Mouse (Mus musculus): Measurements from ENCODE around the gene Mto1. TPM values are rescaled to one million over a fixed set of nuclear protein-coding genes. Genes with fewer than 3 reads are reported as not detected.
"Not testable (repeated sequence)": the region's sequence is repeated elsewhere in the genome, so short reads cannot be mapped to it uniquely, and the experiment has no call there.

The Mto1 gene
- polyA plus RNA-seq, 1 experiment = 31.6 TPM

DNA sequence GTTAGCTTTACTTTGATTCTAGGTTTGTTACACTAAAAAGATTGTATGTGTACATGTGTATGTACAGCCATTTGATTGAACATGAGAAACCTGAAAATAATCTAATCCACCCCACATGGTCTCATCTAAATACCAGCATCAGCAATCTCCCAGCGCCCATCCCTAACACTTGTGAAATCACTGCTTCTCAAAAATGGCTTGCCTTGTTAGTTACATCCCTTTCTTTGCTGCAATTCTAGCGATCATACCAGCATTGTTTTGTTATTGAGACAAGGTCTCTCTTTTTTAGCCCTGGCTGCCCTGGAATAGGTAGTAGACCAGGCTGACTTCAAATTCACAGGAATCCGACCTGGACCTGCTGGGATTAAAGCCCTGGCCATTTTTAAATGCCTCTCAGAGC is 34.4 kb downstream of the Mto1 start:
- H3K27me3 ChIP-seq (ENCODE audit: control insufficient read depth, insufficient read depth, low read length) = no peaks in the 10 kb centered on the region
- no peak for DNase-seq
- H3K4me3 ChIP-seq (replicated peaks; ENCODE audit: insufficient read depth, low read depth, low read length) = peak overlapping the region; percentile 62
- TF ChIP-seq CTCF (IDR thresholded peaks at IDR 0.05; ENCODE audit: borderline replicate concordance, insufficient read depth, low read depth, low read length) (no peak), POLR2A (IDR thresholded peaks at IDR 0.05; ENCODE audit: borderline replicate concordance, insufficient read depth, low read length) (no peak)
- peak overlapping the region; percentile 88; the same call in 1 of the 2 replicates for H3K27ac ChIP-seq (ENCODE audit: insufficient read depth, low read length)
- peaks cover 3% of the 10 kb centered on the region; the same call in 1 of the 2 replicates for H3K4me1 ChIP-seq (ENCODE audit: control insufficient read depth, insufficient read depth, low read length)
- 26% methylated on average over 3 of the region's 3 CpGs for WGBS

DNA sequence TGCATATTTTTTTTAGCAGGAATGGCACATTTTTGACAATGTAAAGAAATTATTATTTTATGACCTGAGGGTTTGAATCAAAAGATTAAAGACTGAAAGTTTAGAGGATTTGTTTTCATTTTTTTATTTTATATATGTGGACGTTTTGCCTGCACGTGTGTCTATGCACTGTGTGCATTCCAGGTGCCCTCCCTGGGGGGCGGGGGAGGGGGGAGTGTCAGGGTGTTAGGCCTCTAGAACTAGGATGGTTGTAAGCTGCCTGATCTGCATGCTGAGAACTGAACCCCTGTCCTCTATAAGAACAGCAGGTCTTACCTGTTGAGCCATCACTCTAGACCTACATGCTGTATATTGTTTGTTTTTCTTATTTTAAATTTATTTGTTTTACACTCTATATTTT is 36.7 kb downstream of the Mto1 start:
- H3K4me1 ChIP-seq (ENCODE audit: control insufficient read depth, insufficient read depth, low read length) = peaks cover 3% of the 10 kb centered on the region; the same call in 1 of the 2 replicates
- H3K4me3 ChIP-seq (replicated peaks; ENCODE audit: insufficient read depth, low read depth, low read length) = no peak overlapping the region
- DNase-seq = no peak
- TF ChIP-seq CTCF (IDR thresholded peaks at IDR 0.05; ENCODE audit: borderline replicate concordance, insufficient read depth, low read depth, low read length) = no peak
- TF ChIP-seq POLR2A (IDR thresholded peaks at IDR 0.05; ENCODE audit: borderline replicate concordance, insufficient read depth, low read length) = no peak
- no peak overlapping the region for H3K27ac ChIP-seq (ENCODE audit: insufficient read depth, low read length)
- 84% methylated on average over 3 of the region's 3 CpGs for WGBS
- H3K27me3 ChIP-seq (ENCODE audit: control insufficient read depth, insufficient read depth, low read length) = no peaks in the 10 kb centered on the region

DNA sequence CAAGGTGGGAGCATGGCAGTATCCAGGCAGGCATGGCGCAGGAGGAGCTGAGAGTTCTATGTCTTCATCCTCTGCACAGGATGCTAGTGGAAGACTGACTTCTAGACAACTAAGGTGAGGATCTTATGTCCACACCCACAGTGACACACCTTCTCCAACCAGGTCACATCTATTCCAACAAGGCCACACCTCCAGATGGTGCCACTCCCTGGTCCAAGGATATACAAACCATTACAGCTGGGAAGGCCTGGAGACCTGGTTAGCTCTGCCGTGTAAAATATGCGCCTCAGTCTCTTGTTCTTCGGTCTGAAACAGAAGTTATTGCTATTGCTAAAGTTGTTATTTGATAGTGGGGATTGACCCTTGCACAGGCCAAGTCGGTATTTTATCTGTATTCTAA is 40.0 kb downstream of the Mto1 start:
- 98% methylated on average over 5 of the region's 5 CpGs for WGBS
- not testable (repeated sequence) for H3K27ac ChIP-seq (ENCODE audit: insufficient read depth, low read length); H3K4me3 ChIP-seq (replicated peaks; ENCODE audit: insufficient read depth, low read depth, low read length); H3K27me3 ChIP-seq (ENCODE audit: control insufficient read depth, insufficient read depth, low read length); H3K4me1 ChIP-seq (ENCODE audit: control insufficient read depth, insufficient read depth, low read length); DNase-seq

DNA sequence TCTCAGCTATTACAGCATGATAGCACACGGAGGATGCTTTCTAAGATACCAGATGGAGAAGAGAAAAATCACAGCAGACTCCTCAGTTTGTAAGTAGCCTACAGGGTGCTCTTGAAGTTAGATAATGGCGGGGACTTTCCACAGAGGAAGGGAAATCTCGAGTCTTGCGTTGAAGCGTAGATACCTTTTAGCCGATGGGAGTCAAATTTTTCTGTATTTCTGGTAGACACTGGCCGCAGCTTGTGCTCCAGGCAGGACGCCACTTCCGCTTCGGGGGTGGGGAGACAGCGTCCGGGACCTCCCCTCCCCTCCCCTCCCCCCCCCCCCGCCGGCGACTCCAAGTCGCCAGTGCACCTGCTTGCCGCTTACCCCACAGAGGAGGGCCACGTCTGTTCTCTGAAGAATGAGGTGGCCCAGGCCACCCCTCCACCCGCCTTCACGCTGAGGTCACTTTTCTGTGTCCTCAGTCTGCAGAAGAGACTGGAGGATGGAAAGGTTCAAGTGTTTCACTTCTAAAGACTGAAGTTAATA is 40.9 kb downstream of the Mto1 start, which contains the start of gene Eef1a1:
Gene Eef1a1, minus strand, starts transcription at position 262 of the 531 bp plus-strand sequence.
- no peaks in the 10 kb centered on the region for H3K27me3 ChIP-seq (ENCODE audit: control insufficient read depth, insufficient read depth, low read length)
- peak within 1 kb of the TSS; percentile 59 for H3K4me3 ChIP-seq (replicated peaks; ENCODE audit: insufficient read depth, low read depth, low read length)
- H3K4me1 ChIP-seq (ENCODE audit: control insufficient read depth, insufficient read depth, low read length) = no peaks in the 10 kb centered on the region
- WGBS = under 1% methylated on average over 20 of the region's 20 CpGs
- peak; percentile 58 to 59 for DNase-seq
- no peak for TF ChIP-seq CTCF (IDR thresholded peaks at IDR 0.05; ENCODE audit: borderline replicate concordance, insufficient read depth, low read depth, low read length)
- no peak for TF ChIP-seq POLR2A (IDR thresholded peaks at IDR 0.05; ENCODE audit: borderline replicate concordance, insufficient read depth, low read length)
- H3K27ac ChIP-seq (ENCODE audit: insufficient read depth, low read length) = no peak within 1 kb of the TSS; the same call in 1 of the 2 replicates

DNA sequence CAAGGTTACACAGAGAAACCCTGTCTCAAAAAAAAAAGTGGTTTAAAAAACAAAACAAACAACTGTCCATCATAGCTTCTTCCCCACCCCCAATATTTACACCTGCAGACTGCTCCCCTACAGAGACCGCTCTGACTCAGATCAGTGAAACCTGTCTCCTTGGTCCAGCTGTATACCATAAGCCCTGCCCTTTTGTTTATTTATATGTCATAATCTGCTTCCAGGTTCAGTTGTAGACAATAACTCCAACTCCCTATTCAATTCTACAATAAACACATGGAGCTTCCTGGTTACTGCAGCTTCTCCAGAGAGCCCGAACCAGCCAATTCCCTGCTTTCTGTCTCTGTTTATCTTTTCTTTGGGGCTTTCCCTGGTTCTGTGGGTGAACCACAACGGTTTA is 43.2 kb downstream of the Mto1 start:
- WGBS = 89% methylated on average over 3 of the region's 3 CpGs
- no peaks in the 10 kb centered on the region for H3K4me1 ChIP-seq (ENCODE audit: control insufficient read depth, insufficient read depth, low read length)
- H3K4me3 ChIP-seq (replicated peaks; ENCODE audit: insufficient read depth, low read depth, low read length) = no peak overlapping the region
- no peak overlapping the region for H3K27ac ChIP-seq (ENCODE audit: insufficient read depth, low read length)
- no peaks in the 10 kb centered on the region for H3K27me3 ChIP-seq (ENCODE audit: control insufficient read depth, insufficient read depth, low read length)
- no peak for DNase-seq
- TF ChIP-seq POLR2A (IDR thresholded peaks at IDR 0.05; ENCODE audit: borderline replicate concordance, insufficient read depth, low read length) (no peak), CTCF (IDR thresholded peaks at IDR 0.05; ENCODE audit: borderline replicate concordance, insufficient read depth, low read depth, low read length) (no peak)

DNA sequence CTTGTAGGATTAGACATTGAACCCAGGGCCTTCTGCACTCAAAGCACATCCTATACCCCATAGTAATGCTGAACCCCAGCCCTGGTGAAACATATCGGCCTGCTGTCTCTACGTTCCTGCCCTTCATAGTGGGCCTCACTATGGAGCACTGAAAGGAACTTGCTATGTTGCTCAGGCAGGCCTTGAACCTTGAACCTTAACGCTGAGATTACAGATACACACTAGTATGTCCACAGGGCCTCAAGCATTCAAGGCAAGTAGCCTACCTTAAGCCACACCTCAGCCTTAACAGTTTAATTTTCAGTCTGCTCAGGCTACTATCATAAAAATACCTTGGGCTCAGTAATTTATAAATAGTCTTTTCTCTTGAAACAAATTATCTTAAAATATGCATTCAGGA is 44.2 kb downstream of the Mto1 start:
- Histone ChIP-seq H3K4me1 (ENCODE audit: control insufficient read depth, insufficient read depth, low read length) (no peaks in the 10 kb centered on the region), H3K4me3 (replicated peaks; ENCODE audit: insufficient read depth, low read depth, low read length) (no peak overlapping the region), H3K27ac (ENCODE audit: insufficient read depth, low read length) (no peak overlapping the region), H3K27me3 (ENCODE audit: control insufficient read depth, insufficient read depth, low read length) (no peaks in the 10 kb centered on the region)
- no peak for DNase-seq
- TF ChIP-seq CTCF (IDR thresholded peaks at IDR 0.05; ENCODE audit: borderline replicate concordance, insufficient read depth, low read depth, low read length) = no peak
- TF ChIP-seq POLR2A (IDR thresholded peaks at IDR 0.05; ENCODE audit: borderline replicate concordance, insufficient read depth, low read length) = no peak
- WGBS = over 99% methylated on average over 3 of the region's 3 CpGs

DNA sequence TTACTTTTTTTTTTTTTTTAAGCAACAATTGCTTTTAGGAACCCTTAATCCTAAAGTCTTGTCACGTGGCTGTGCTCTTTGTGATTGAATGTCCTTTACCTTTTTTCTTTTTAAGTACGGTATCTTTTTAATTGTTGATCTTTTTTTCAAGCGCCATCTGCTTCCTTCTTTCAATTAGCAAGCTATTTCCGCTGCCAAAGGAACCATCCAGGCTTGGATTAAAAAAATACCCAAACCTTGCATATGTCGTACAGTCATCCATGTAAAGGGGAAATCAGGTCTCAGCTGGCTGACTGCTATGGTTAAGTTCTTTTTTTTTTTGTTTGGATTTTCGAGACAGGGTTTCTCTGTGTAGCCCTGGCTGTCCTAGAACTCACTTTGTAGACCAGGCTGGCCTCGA is 45.2 kb downstream of the Mto1 start:
- 32% methylated on average over 7 of the region's 7 CpGs for WGBS
- TF ChIP-seq CTCF (IDR thresholded peaks at IDR 0.05; ENCODE audit: borderline replicate concordance, insufficient read depth, low read depth, low read length) (no peak), POLR2A (IDR thresholded peaks at IDR 0.05; ENCODE audit: borderline replicate concordance, insufficient read depth, low read length) (no peak)
- no peak overlapping the region for H3K4me3 ChIP-seq (replicated peaks; ENCODE audit: insufficient read depth, low read depth, low read length)
- no peak overlapping the region for H3K27ac ChIP-seq (ENCODE audit: insufficient read depth, low read length)
- no peak for DNase-seq
- H3K27me3 ChIP-seq (ENCODE audit: control insufficient read depth, insufficient read depth, low read length) = no peaks in the 10 kb centered on the region
- no peaks in the 10 kb centered on the region for H3K4me1 ChIP-seq (ENCODE audit: control insufficient read depth, insufficient read depth, low read length)

DNA sequence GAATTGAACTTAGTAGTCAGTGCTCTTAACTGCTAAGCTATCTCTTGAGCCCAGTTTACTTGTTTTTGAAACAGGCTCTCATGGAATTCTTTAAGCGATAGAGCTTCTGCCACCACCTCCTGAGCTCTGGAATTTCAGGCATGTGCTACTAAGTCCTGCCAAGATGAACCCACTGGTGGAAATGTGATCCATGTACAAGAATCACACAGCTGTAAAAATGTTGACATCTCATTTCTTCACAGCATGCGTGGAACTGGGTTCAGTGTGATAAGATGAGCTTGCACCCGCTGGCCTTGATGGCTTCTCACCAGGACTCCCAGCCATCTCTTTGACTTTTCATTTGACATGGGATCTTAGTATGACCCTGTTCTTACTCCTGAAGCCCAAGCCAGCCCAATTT is 52.4 kb downstream of the Mto1 start:
- WGBS = 74% methylated on average over 3 of the region's 3 CpGs
- Histone ChIP-seq H3K4me3 (replicated peaks; ENCODE audit: insufficient read depth, low read depth, low read length) (no peak overlapping the region), H3K27ac (ENCODE audit: insufficient read depth, low read length) (no peak overlapping the region), H3K27me3 (ENCODE audit: control insufficient read depth, insufficient read depth, low read length) (no peaks in the 10 kb centered on the region), H3K4me1 (ENCODE audit: control insufficient read depth, insufficient read depth, low read length) (peaks cover 10% of the 10 kb centered on the region; the same call in 1 of the 2 replicates)
- DNase-seq = no peak
- no peak for TF ChIP-seq POLR2A (IDR thresholded peaks at IDR 0.05; ENCODE audit: borderline replicate concordance, insufficient read depth, low read length)

Data from cerebellum, adult 2 months (tissue).